Mouse (Mus musculus) kidney, adult 9 months (tissue): ENCODE results near the gene Slc44a2.

Source experiments
- DNase-seq: peaks from one replicate; pipeline ENCODE4 v3.0.0; 2022

Gene Slc44a2

DNA sequence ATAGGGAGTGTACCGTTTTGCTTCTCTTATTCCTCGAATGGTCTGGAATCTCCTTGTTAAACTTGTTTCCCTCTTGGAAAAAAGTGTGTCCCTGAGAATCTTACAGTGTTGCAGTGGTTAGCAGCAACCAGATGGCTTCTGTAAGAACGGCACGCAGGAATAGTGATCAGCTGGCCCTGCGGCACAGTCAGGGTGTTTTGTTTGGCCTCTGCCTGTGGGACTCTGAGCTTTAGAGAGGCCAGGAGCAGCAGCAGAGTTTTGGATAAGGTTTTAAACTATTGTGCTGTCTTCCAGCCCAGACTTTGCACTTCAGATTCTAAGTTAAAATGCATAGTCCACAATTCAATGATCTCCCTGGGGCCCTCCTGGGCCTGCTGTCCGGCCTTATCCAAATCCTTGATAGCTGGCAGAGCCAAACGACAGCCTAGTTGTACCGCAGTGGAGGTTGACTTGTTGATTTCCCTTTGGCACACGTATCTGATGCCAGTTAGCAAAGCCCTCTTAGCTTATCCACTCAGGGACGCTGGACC, 72.2 kb downstream of the Slc44a2 start:
- DNase-seq, result peak; percentile 57

DNA sequence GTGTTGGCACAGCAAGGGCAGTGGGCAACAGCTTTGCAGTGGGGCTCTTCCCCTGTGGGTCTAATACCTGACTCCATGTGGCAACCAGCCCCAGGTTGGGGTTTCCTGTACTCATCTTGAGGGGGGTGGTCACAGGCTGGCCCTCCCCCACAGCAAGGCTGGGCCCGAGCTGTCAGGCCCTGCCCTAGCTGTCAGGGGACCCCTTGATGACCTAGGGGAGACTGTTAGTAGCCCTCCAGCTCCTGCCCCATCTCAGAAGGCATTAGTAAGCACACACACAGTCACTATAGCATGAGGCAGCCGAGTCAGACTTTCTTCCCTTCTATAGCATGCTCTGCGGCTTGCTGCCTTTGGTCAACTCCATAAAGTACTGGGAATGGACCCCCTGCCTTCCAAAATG, 75.2 kb downstream of the Slc44a2 start:
- DNase-seq, result no peak

DNA sequence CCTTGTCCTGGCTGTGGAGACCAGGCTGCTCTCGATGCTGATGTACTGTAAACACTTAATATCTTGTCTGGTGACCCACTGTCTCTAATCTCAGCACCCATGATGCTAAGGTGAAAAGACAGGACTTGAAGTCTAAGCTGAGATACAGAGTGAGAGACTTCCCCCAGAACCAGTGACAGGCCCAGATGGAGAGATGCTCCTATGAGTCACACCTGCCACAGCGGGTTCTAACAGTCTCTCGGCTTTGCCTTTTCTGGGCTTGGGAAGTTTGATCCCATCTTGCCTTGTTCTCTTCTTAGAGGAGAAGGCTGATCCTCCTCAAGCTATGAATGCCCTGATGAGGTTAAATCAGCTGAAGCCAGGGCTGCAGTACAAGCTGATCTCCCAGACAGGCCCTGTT, 76.7 kb downstream of the Slc44a2 start:
- DNase-seq, result no peak

DNA sequence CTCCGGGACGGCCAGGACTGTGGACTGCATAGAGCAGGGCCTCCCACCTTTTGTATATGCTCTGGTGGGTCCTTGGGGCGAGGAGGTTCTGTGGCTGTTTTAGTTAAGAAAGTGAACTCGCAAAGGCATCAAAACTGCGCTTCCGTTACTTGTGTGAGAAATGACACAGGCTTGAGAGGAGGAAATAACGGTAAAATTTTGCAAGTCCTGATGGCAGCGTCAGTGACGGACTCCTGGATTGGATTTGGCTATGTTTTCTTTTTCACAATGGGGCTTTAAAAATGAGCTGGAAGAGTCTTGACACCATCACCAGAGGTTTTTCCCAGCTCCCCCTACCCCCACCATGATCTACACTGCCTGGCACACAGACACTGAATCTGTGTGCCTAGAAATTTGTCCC, 80.5 kb downstream of the Slc44a2 start:
- DNase-seq, result no peak

DNA sequence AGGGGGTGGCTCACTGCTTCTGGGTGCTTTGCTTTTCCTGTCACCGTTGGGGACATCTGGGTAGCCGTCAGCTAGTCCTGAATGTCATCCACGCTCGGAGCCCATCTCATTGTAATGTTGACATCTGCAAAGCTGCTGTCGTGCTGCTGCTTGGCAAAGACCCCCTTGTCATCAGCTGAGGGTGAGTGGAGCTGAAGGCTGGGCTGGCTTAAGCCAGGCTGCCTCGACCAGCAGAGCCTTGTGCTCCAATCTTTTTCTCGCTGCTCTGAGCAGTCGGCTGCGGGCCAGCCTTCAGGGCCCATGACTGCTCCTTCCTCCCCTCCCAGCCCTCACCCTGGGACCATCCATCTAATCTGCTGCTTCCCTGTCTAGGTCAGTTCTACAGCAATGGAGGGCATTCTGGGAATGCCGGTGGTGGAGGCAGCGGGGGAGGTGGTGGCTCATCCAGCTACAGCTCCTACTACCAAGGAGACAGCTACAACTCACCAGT, 82.3 kb downstream of the Slc44a2 start:
- DNase-seq, result no peak

DNA sequence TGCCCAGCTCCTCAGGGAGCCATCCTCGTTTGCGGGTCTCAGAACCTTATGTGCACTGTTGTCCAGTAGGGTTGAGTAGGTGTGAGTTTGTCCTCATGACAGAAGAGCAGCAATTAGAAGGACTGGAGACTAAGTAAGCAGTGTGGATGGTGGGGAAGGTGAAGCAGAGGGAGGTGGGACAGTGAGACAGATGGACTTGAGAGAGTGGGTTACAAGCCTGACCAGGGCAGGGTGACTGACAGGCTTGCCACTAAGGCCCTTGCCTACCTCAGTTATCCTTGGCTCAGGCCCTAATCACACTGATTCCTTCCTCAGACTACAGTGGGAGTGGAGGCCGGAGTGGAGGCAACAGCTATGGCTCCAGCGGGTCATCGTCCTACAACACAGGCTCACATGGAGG, 83.2 kb downstream of the Slc44a2 start:
- no peak for DNase-seq
